8 mouse cellular contexts compared by ENCODE assay signal in the genomic region with DNA sequence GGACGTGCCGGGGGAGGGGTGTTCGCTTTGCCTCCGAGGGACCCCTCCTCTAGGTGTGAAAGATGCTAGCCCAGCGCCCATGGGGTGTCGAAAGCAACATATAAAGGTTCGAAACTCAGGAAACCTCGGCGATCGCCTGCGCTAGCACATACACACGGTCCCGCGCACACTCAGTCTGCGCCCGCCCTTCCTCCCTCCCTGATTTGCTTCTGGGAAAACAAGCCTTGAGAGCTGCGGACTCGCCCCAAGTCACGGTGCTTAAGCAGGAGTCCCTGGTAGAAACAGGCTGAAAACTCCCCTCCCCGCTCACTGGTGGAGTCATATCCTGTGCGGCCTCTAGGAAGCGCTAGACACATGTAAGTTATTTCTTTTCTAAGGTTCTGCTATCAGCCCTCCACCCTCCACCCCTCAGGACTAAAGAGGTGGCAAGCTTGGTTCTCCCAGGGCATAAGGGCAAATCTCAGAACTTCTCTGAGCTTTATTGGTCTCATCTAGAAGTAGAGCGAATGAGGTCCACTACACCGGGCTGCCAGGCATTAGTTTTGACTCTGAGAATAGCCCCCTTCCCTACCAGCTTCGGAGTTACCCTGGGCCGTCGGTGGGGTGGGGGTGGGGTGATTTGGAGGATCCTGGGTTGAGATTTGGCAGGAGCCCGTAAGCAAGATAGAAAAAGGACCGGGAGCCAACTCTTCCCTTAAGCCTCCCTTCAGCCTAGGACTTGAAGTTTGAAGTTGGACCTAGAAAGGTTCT. TPM values are rescaled to one million over a fixed set of nuclear protein-coding genes. Genes with fewer than 3 reads are reported as not detected.
DNase-seq lines count a peak whose midpoint lies in the region; ATAC-seq and TF ChIP-seq lines count a peak whose summit lies in the region.

No protein-coding gene starts in this region.

- TF ChIP-seq POLR2A in bone marrow macrophage, adult 2 months (IDR thresholded peaks at IDR 0.05; ENCODE audit: borderline replicate concordance, low read depth, low read length): no peak

- H3K9me3 ChIP-seq in embryonic facial prominence, embryonic 15.5 days (replicated peaks): no peaks in the 10 kb centered on the region
- H3K9me3 ChIP-seq in limb, embryonic 13.5 days: no peaks in the 10 kb centered on the region
- no peaks in the 10 kb centered on the region for H3K9me3 ChIP-seq in midbrain, embryonic 15.5 days

- WGBS in embryonic facial prominence, embryonic 15.5 days: under 1% methylated on average over 29 of the region's 29 CpGs
- 0% methylated on average over 29 of the region's 29 CpGs for WGBS in limb, embryonic 13.5 days
- under 1% methylated on average over 29 of the region's 29 CpGs for WGBS in midbrain, embryonic 15.5 days

- H3K4me2 ChIP-seq in embryonic facial prominence, embryonic 15.5 days (replicated peaks): peak overlapping the region; percentile 85
- peak overlapping the region; percentile 93 for H3K4me2 ChIP-seq in limb, embryonic 13.5 days (replicated peaks)
- H3K4me2 ChIP-seq in midbrain, embryonic 15.5 days: peak overlapping the region; percentile 90

- peak; percentile 42; the same call in 1 of the 2 replicates for TF ChIP-seq CTCF in bone marrow macrophage, adult 2 months (IDR thresholded peaks at IDR 0.05; ENCODE audit: low read depth, low read length)

- no peaks in the 10 kb centered on the region for H3K36me3 ChIP-seq in embryonic facial prominence, embryonic 15.5 days
- no peaks in the 10 kb centered on the region for H3K36me3 ChIP-seq in limb, embryonic 13.5 days
- H3K36me3 ChIP-seq in midbrain, embryonic 15.5 days (replicated peaks): no peaks in the 10 kb centered on the region

- peak overlapping the region; percentile 73 for H3K9ac ChIP-seq in embryonic facial prominence, embryonic 15.5 days
- peak overlapping the region; percentile 87 for H3K9ac ChIP-seq in limb, embryonic 13.5 days
- H3K9ac ChIP-seq in midbrain, embryonic 15.5 days: peak overlapping the region; percentile 76

- peak overlapping the region; percentile 93 for H3K4me3 ChIP-seq in bone marrow macrophage, adult 2 months (ENCODE audit: insufficient read depth, low read length)
- H3K4me3 ChIP-seq in embryonic facial prominence, embryonic 15.5 days (replicated peaks): peak overlapping the region; percentile 79
- H3K4me3 ChIP-seq in limb, embryonic 13.5 days: peak overlapping the region; percentile 82
- H3K4me3 ChIP-seq in midbrain, embryonic 15.5 days: peak overlapping the region; percentile 56

- H3K27ac ChIP-seq in bone marrow macrophage, adult 2 months (ENCODE audit: insufficient read depth, low read depth, low read length): peak overlapping the region; percentile 96
- H3K27ac ChIP-seq in embryonic facial prominence, embryonic 15.5 days (replicated peaks): peak overlapping the region; percentile 100
- H3K27ac ChIP-seq in limb, embryonic 13.5 days: peak overlapping the region; percentile 97
- H3K27ac ChIP-seq in midbrain, embryonic 15.5 days: peak overlapping the region; percentile 96

- H3K27me3 ChIP-seq in embryonic facial prominence, embryonic 15.5 days: no peaks in the 10 kb centered on the region
- no peaks in the 10 kb centered on the region for H3K27me3 ChIP-seq in limb, embryonic 13.5 days
- H3K27me3 ChIP-seq in midbrain, embryonic 15.5 days (replicated peaks): no peaks in the 10 kb centered on the region

- ATAC-seq in embryonic facial prominence, embryonic 15.5 days (ENCODE audit: insufficient number of reproducible peaks, low FRiP score, low TSS enrichment, low read depth): peak; percentile 71
- ATAC-seq in limb, embryonic 13.5 days (ENCODE audit: low FRiP score, low read depth): peak; percentile 53
- peak; percentile 51 for ATAC-seq in midbrain, embryonic 15.5 days (replicated peaks)

- H3K4me1 ChIP-seq in bone marrow macrophage, adult 2 months (ENCODE audit: control insufficient read depth, insufficient read depth, low read length): peaks cover 13% of the 10 kb centered on the region
- H3K4me1 ChIP-seq in embryonic facial prominence, embryonic 15.5 days: peaks cover 25% of the 10 kb centered on the region
- peaks cover 22% of the 10 kb centered on the region for H3K4me1 ChIP-seq in limb, embryonic 13.5 days
- H3K4me1 ChIP-seq in midbrain, embryonic 15.5 days: peaks cover 39% of the 10 kb centered on the region

- DNase-seq in A20 (ENCODE audit: low read depth, low spot score): peak; percentile 92
- peak; percentile 98 for DNase-seq in heart, adult 9 months (ENCODE audit: low spot score in 2 of 2)
- peak; percentile 99 for DNase-seq in kidney, adult 9 months
- DNase-seq in spleen, adult 18-20 months: peak; percentile 82

RNA-seq across cellular contexts. Expression of a gene that starts 1.2 kb away (rescaled TPM):
- 37.4 and 39.6 TPM in 2 replicates for polyA plus RNA-seq in bone marrow macrophage, adult 2 months (2012; ENCODE audit: insufficient read depth, insufficient read length, missing spikeins)
- polyA plus RNA-seq in embryonic facial prominence, embryonic 15.5 days (2015; fragmentation: Nextera tagmentation; extraction: Ambion mirVana): 92.4 and 105 TPM in 2 replicates
- polyA plus RNA-seq in limb, embryonic 13.5 days (2015; fragmentation: Nextera tagmentation; extraction: Ambion mirVana): 101 and 102 TPM in 2 replicates
- polyA plus RNA-seq in midbrain, embryonic 15.5 days (2015; fragmentation: Nextera tagmentation; extraction: Ambion mirVana): 49.9 and 53.9 TPM in 2 replicates

Comparison
In these comparisons a context has a peak if more than half of its experiments do, and no peak if none do; other contexts are left out.
1. Peak in every context shown above with its lines: DNase-seq, ATAC-seq, H3K4me3 ChIP-seq and H3K27ac ChIP-seq.